Mouse (Mus musculus) Patski (cell line): ENCODE data around the gene Prpf6. TPM values are rescaled to one million over a fixed set of nuclear protein-coding genes. Genes with fewer than 3 reads are reported as not detected.
A peak's percentile ranks its signal among the peaks of the same experiment; 100 is the strongest.

ENCODE experiments used
- ATAC-seq: fragments of 100-300 bp; one replicate; pipeline ENCODE4 v1.8.0; 2021
- CTCF ChIA-PET: fragments of 350-600 bp; sonication (Branson Sonifier 250); formaldehyde crosslinking; loops from one replicate; lab custom pipeline; 2022; ENCODE audit warnings: inconsistent platforms; lab: Charles Lee
- POLR2A ChIA-PET: fragments of 350-600 bp; sonication (Branson Sonifier 250); formaldehyde crosslinking; loops from one replicate; lab custom pipeline; 2022; ENCODE audit warnings: antibody characterized with exemption, inconsistent platforms; lab: Charles Lee
- DNase-seq: peaks from one replicate; pipeline ENCODE4 v3.0.0-alpha.2; 2011; ENCODE audit warnings: low read depth, low spot score
- H3K27me3 ChIP-seq: fragments of 371-371 bp; one replicate; pipeline ENCODE4 v1.5.1; 2021
- CTCF ChIP-seq: fragments of 100-300 bp; IDR thresholded peaks from one replicate; pipeline ENCODE4 v1.5.1; 2021
- in situ Hi-C: fragments of 300-500 bp; cut with MboI; formaldehyde crosslinking; loops from 3 replicates; pipeline ENCODE4 v1.11.1; 2018; ENCODE audit warnings: low pct_unique_long_range_greater_than_20kb, mixed read lengths
- polyA plus RNA-seq: library from polyadenylated mRNA; unstranded; gene quantifications from one replicate; pipeline ENCODE4 v1.2.3, GENCODE M21; 2021

The Prpf6 gene
- polyA plus RNA-seq, 1 experiment from 2014 or later, result 77.4 TPM

- no peak for DNase-seq
- ATAC-seq, result no peak
- no peaks in the 10 kb centered on the region for H3K27me3 ChIP-seq
- ChIA-PET CTCF (interaction anchor here (0.8 to 8.2 kb wide), 4 partner anchors 13 to 31 kb away, joined by 3 to 83 read pairs (median 7); no protein-coding TSS in a partner anchor), POLR2A (no interaction called here)
- TF ChIP-seq CTCF, result no peak
- in situ Hi-C loops, result no loop called here
These were observed 55.2 kb downstream of the Prpf6 start for GRCm38 (mm10) chr2:181646626-181647472.

- in situ Hi-C loops, result no loop called here
- no peaks in the 10 kb centered on the region for H3K27me3 ChIP-seq
- DNase-seq (no peak), ATAC-seq (no peak)
- no peak for TF ChIP-seq CTCF
- ChIA-PET POLR2A (no interaction called here), CTCF (interaction anchor here (1.1 to 8.2 kb wide), 4 partner anchors 12 to 29 kb away, joined by 3 to 83 read pairs (median 3); no protein-coding TSS in a partner anchor)
These were observed 57.3 kb downstream of the Prpf6 start for GRCm38 (mm10) chr2:181648926-181649325.

GRCm38 (mm10) chr2:181653065-181653464 is 61.4 kb downstream of the Prpf6 start:
- CTCF ChIA-PET, result interaction anchor here (4.7 kb wide), 1 partner anchor 25 kb away, joined by 25 read pairs; no protein-coding TSS in a partner anchor
- in situ Hi-C loops, result no loop called here
- TF ChIP-seq CTCF, result no peak
- POLR2A ChIA-PET, result no interaction called here
- H3K27me3 ChIP-seq, result no peaks in the 10 kb centered on the region
- DNase-seq (no peak), ATAC-seq (no peak)

GRCm38 (mm10) chr2:181653523-181653922 is 61.9 kb downstream of the Prpf6 start:
- no peak for ATAC-seq
- in situ Hi-C loops, result no loop called here
- no peaks in the 10 kb centered on the region for H3K27me3 ChIP-seq
- CTCF ChIA-PET, result interaction anchor here (4.7 kb wide), 1 partner anchor 24 kb away, joined by 25 read pairs; no protein-coding TSS in a partner anchor
- no peak for TF ChIP-seq CTCF
- DNase-seq, result no peak
- POLR2A ChIA-PET, result no interaction called here

DNA sequence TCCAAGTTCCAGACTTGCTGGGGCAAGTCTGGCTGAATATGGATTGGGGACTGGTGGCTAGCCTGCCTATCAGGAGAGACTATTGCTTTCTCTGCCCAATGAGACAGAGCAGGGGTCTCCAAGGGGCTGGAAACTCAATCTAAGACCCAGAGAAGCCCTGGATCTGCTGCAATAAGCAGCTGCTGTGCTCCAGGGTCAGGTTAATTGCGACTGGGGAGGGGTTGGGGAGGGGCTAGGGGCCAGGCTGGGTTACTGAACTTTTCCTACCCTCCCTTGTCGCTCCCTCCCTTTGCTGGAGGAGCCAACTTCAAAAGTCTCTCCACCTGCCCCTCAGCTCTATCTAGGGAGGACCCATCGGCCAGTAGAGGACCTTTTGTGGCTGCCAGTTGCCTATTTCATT is 65.1 kb downstream of the Prpf6 start, which contains the start of gene Gm29797:
TSS of gene Gm29797 (plus strand) at position 301 of the 400 bp plus-strand sequence.
- POLR2A ChIA-PET, result no interaction called here
- DNase-seq, result no peak
- in situ Hi-C loops, result no loop called here
- CTCF ChIA-PET, result interaction anchor here (4.6 to 13.3 kb wide), 2 partner anchors 16 to 22 kb away, joined by 18 to 135 read pairs; partner anchors contain the start of gene Tcea2
- no peak for TF ChIP-seq CTCF
- H3K27me3 ChIP-seq, result no peaks in the 10 kb centered on the region
- no peak for ATAC-seq

DNA sequence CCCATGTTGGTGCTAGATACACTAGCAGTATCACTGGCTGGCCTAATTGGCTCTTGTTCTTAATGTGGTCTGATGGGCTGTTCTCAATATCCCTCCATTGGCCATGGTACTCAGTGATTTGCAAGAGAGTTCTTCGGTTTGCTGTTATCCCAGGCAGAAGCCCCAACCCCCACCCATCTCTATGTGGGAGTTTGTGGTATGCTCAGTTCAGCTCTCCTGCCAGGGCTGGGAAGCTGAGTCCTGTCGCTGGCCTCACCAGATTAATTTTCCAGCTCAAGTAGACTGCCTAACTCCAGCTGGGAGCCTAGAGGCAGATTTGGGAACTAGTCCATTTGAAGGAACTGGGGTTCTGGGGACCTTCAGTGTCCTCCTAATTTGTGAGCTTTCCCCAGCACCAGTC is 65.8 kb downstream of the Prpf6 start:
- no peak for TF ChIP-seq CTCF
- H3K27me3 ChIP-seq, result no peaks in the 10 kb centered on the region
- ChIA-PET POLR2A (no interaction called here), CTCF (interaction anchor here (4.6 to 13.3 kb wide), 2 partner anchors 16 to 22 kb away, joined by 18 to 135 read pairs; partner anchors contain the start of gene Tcea2)
- ATAC-seq (no peak), DNase-seq (no peak)
- in situ Hi-C loops, result no loop called here

DNA sequence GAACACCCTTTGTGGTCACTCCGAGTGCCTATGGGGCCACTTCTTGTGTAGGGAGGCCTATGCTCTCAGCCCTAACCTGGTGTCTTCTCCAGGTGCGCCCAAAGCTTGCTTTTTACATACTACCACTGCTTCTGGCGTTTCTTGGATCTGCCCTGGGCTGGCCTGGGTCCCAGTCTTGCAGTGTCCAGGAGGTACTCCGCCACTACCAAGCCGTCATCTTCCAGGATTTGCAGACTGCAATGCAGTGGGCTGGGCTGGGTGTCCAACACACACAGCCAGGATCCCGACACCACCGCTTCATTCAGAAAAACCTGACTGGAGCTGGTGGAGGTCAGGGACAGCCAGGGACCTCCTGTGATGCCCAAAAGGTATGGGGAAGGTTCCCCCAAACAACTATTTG is 66.9 kb downstream of the Prpf6 start:
- ChIA-PET CTCF (interaction anchor here (1.8 to 13.3 kb wide), 6 partner anchors 12 to 48 kb away, joined by 4 to 135 read pairs (median 12); partner anchors contain the start of gene Tcea2), POLR2A (no interaction called here)
- no peak for DNase-seq
- H3K27me3 ChIP-seq, result no peaks in the 10 kb centered on the region
- no peak for TF ChIP-seq CTCF
- in situ Hi-C loops, result no loop called here
- ATAC-seq, result no peak

DNA sequence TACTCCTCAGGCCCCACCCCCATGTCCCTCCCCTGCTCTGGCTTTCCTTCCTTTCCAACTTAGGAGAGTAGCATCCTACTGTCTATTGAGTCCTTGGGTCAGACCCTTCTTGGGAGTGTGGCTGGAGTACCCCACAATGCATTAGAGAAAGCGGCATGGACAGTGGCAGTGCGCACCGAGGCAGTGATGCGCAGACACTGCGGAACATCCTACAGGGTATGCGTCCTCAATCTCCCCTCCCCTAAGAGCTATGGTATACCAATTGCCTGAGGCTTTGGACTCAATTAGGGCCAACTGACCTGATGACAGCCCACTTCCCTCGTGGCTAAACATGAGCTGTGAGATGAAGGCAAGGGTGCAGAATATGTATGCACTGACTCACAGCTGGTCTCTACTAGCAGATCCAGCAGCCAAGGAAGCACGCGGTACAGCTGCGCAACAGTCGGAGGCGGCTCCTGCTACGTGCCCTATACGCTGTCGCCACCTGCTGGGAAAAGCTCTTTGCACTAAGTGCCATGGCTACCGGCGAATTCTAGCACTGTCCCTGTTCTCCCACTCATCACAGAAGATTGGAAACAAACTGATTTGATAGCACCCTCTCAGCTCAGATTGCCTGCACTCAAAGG is 67.4 kb downstream of the Prpf6 start:
- no peak for TF ChIP-seq CTCF
- in situ Hi-C loops, result no loop called here
- no peaks in the 10 kb centered on the region for H3K27me3 ChIP-seq
- ATAC-seq (no peak), DNase-seq (no peak)
- CTCF ChIA-PET, result interaction anchor here (0.6 to 13.3 kb wide), 9 partner anchors 10 to 48 kb away, joined by 3 to 135 read pairs (median 9); partner anchors contain the start of gene Tcea2
- POLR2A ChIA-PET, result no interaction called here

GRCm38 (mm10) chr2:181659609-181660055 is 68.0 kb downstream of the Prpf6 start:
- TF ChIP-seq CTCF, result peak; percentile 74
- ATAC-seq, result peak; percentile 67
- in situ Hi-C loops, result no loop called here

GRCm38 (mm10) chr2:181662620-181663297 is 71.1 kb downstream of the Prpf6 start:
- in situ Hi-C loops, result no loop called here
- H3K27me3 ChIP-seq, result peaks cover 3% of the 10 kb centered on the region
- TF ChIP-seq CTCF, result no peak
- no peak for DNase-seq
- CTCF ChIA-PET, result interaction anchor here (1.2 to 13.3 kb wide), 2 partner anchors 16 to 26 kb away, joined by 3 to 135 read pairs; partner anchors contain the start of gene Tcea2
- POLR2A ChIA-PET, result no interaction called here
- no peak for ATAC-seq

More at GRCm38 (mm10) chr2:181659609-181660055, 68.0 kb downstream of the Prpf6 start:
- no peaks in the 10 kb centered on the region for H3K27me3 ChIP-seq
- DNase-seq, result no peak
- ChIA-PET CTCF (interaction anchor here (0.6 to 13.3 kb wide), 9 partner anchors 10 to 47 kb away, joined by 3 to 135 read pairs (median 9); partner anchors contain the start of gene Tcea2), POLR2A (no interaction called here)
